Mouse (Mus musculus): ENCODE results near the gene Ntn1.

The Ntn1 gene

DNA sequence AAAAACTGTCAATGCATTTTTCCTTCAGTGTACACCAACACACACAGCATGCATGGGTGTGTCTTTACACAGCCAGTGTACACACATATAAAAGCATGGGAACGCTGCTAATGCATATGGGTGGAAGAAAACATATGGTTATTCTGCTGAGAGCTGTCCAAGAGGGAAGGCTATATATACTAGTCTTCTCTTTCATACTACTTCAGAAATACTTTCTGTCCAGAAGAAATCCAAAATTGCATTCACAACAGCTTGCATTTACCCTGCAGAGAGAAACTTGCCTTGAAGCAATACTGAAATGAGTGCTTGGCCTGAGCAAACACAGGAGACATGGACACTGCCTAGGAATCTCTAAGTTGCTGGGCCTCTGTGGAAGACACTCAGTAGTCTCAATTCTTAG lies 18.8 kb downstream of the Ntn1 start:
- no peak for DNase-seq (ENCODE audit: low spot score)

DNA sequence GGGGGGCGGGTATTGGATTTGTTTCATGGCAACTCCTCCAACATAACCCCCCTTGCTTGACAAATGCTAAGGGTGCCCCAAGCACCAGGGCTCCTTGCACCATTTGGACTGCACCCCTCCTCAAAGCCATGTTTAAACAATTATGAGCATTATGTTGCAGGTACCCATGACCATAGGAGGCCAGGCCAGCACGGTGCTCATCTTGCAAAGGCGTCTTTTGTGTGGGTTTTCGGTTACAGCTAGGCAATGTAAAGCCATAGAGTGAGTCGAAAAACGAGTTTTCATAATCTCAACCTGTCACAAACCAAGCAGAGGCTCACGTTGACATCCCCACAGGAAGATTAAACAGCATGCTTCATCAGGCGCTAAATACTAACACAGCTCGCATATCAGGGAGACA lies 19.3 kb downstream of the Ntn1 start:
- no peak for DNase-seq (ENCODE audit: low spot score)

GRCm38 (mm10) chr11:68378946-68379764 lies 21.5 kb downstream of the Ntn1 start:
- DNase-seq (ENCODE audit: low spot score): no peak

GRCm38 (mm10) chr11:68378419-68378818 lies 22.2 kb downstream of the Ntn1 start:
- no peak for DNase-seq (ENCODE audit: low spot score)

- no peak for DNase-seq (ENCODE audit: low spot score)
Measured at GRCm38 (mm10) chr11:68373105-68373504, 27.5 kb downstream of the Ntn1 start.

- no peak for DNase-seq (ENCODE audit: low spot score)
Measured at GRCm38 (mm10) chr11:68371609-68372008, 29.0 kb downstream of the Ntn1 start.

- no peak for DNase-seq (ENCODE audit: low spot score)
Measured at GRCm38 (mm10) chr11:68356901-68357300, 43.7 kb downstream of the Ntn1 start.

- DNase-seq (ENCODE audit: low spot score): no peak
Measured at GRCm38 (mm10) chr11:68355561-68355960, 45.1 kb downstream of the Ntn1 start.

- DNase-seq (ENCODE audit: low spot score): no peak
Measured at GRCm38 (mm10) chr11:68354848-68355247, 45.8 kb downstream of the Ntn1 start.

DNA sequence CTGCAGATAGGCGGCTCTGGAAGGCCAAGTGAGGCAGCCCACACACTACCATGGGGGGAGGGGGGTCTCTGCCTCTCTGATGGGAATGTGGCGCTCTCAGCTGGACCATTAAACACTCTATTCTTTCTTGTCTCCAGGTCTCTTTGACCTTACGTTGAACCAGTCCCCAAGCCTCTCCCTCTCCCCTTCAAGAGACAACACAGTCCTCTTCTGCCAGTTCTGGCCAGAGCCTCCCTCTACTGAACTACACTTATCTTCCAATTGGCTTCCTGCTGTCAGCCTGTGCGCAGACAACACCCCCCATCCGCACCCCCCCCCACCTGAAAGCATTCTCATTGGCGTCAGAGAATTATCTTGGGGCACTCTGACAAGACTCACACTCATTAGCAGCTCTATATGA lies 48.4 kb downstream of the Ntn1 start:
- DNase-seq (ENCODE audit: low spot score): no peak

GRCm38 (mm10) chr11:68348851-68349250 lies 51.8 kb downstream of the Ntn1 start:
- no peak for DNase-seq (ENCODE audit: low spot score)

DNA sequence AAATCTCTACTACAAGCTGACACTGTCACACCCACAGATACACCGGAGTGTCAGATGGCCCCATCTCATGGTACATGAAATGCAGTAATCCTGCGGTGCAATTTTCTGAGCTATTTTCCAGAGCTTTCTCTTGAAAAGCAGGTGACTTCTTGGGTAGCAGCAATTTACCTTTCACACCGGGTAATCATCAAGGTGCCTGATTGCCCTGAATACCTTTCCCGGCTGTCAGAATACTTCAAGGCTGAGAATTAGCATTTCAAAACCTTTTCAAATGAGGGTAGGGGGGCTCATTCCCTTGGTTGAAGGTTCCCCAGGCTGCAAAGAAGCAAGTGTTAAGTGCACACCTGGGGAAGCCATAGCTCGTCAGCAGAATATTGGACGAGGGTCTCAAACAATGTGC lies 52.5 kb downstream of the Ntn1 start:
- no peak for DNase-seq (ENCODE audit: low spot score)

DNA sequence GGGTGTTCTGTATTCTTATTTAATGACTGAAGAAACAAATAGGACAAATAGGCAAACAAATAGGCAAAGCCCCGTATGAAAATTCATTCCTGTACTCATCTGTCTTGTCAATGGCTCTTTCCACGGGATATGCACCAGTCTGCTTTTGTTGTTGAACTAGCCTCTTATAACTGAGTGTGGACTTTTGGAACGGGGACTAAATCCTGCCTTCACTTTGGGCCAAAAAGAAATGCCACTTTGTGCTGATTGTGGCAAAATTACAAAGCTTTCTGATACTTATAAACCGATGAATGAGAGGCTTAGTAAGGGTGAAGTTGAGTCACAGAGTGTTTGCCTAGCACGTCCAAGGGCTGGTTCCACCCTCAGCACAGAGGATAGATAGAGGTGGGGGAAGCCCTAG lies 53.1 kb downstream of the Ntn1 start:
- DNase-seq (ENCODE audit: low spot score): no peak

- DNase-seq (ENCODE audit: low spot score): no peak
Measured at GRCm38 (mm10) chr11:68346099-68346498, 54.5 kb downstream of the Ntn1 start.

- no peak for DNase-seq (ENCODE audit: low spot score)
Measured at GRCm38 (mm10) chr11:68344221-68344620, 56.4 kb downstream of the Ntn1 start.

DNA sequence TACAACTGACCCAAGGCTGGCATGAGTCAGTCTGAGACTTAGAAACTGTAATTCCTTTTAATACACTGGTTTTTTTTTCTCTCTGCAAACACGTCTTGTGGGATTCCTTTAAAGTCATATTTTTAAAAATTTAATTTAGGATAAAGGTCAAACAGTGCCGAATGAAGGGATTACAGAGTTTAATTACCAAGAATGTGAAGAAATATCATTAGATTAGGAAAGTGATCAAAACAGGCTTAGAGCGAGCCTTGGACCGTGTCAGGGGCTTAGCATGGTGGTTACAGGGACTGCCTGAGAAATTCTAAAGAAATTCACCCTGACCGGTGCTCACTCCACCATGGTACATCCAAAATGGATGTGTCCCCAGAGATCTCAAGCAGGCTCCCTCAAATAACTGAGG lies 57.9 kb downstream of the Ntn1 start:
- no peak for DNase-seq (ENCODE audit: low spot score)

GRCm38 (mm10) chr11:68342003-68342400 lies 58.6 kb downstream of the Ntn1 start:
- DNase-seq (ENCODE audit: low spot score): no peak

- no peak for DNase-seq (ENCODE audit: low spot score)
Measured at GRCm38 (mm10) chr11:68341111-68342002, 59.3 kb downstream of the Ntn1 start.

DNA sequence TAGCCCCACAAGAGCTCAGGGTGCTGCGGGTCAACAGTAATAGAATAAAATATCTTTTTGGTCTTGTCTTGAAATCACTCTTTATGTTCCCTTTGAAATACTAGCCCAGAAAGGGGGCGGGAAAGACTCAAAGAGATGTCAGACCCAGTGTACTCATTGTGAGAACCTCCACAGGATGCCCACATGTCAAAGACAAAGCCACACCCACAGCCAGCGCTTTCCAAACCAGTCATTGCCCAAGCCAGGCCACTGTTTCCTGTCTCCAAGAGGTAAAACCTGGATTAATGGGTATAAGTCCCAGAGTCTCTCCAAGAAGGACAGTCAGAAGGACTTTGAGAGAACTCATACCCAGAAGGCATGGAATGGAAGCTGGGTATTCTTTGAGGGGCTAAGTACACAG lies 60.3 kb downstream of the Ntn1 start:
- no peak for DNase-seq (ENCODE audit: low spot score)

DNA sequence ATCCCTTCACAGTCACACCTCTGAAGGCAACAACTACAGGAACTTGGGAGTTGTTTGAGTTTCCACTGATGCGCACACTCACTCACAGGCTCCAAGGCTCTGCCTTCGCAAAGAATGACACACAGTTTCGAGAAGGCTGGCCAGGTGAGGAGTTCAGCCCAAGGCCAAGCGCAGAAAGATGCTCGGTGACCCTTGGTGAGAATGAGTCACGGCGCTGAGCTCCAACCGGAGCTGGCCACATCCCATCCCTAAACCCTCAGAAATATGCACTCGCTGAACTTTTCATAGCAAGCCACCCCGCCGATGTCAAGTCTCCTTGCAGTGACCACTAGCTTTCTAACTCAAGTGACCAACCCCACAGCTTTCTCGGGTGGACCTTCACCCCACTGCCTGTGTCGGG lies 60.8 kb downstream of the Ntn1 start:
- DNase-seq (ENCODE audit: low spot score): no peak

DNA sequence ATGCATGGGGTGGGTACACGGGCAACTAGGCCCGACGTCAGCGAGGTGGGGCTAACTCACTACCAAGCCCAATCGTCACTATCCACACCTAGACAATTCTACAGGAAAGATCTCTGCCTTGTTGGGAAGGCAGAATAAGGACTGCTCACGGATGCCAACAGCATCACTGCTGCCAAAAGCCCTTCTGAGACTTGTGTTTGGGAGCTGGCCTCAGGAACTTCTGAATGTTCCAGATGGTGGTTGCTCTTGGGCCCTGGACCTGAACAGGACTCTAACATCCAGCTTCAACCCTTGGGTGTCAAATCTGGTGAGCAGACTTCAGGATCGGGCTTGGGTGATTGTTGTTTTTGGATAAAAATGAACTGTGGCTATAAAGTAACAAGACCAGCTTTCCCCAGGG lies 61.3 kb downstream of the Ntn1 start:
- no peak for DNase-seq (ENCODE audit: low spot score)

GRCm38 (mm10) chr11:68331676-68332265 lies 68.9 kb downstream of the Ntn1 start:
- DNase-seq (ENCODE audit: low spot score): no peak

- DNase-seq (ENCODE audit: low spot score): no peak
Measured at GRCm38 (mm10) chr11:68331117-68331437, 69.5 kb downstream of the Ntn1 start.
